Mouse (Mus musculus) testis, adult 2 months (tissue): ENCODE measurements around the gene Nrbp1.

Experiments
- CTCF ChIP-seq: fragments of 200-500 bp; IDR thresholded peaks from 2 replicates; pipeline ENCODE4 v1.5.1; 2012; ENCODE audit warnings: low read depth, mild to moderate bottlenecking, inconsistent platforms, low read length, moderate library complexity; ENCODE audit not compliant: control insufficient read depth, insufficient read depth, insufficient replicate concordance
- POLR2A ChIP-seq: fragments of 200-500 bp; IDR thresholded peaks from 2 replicates; pipeline ENCODE4 v1.6.1; 2012; ENCODE audit warnings: low read depth, mild to moderate bottlenecking, inconsistent platforms, low read length, moderate library complexity; ENCODE audit not compliant: control insufficient read depth

- TF ChIP-seq CTCF = no peak
- no peak for TF ChIP-seq POLR2A
Observed at GRCm38 (mm10) chr5:31200327-31200768, 40.3 kb upstream of the Nrbp1 start.
